Mouse (Mus musculus): Measurements from ENCODE around the gene Nup62cl. TPM values are rescaled to one million over a fixed set of nuclear protein-coding genes. Genes with fewer than 3 reads are reported as not detected.

Nup62cl gene
- polyA plus RNA-seq, 1 experiment = 0.56 TPM

DNA sequence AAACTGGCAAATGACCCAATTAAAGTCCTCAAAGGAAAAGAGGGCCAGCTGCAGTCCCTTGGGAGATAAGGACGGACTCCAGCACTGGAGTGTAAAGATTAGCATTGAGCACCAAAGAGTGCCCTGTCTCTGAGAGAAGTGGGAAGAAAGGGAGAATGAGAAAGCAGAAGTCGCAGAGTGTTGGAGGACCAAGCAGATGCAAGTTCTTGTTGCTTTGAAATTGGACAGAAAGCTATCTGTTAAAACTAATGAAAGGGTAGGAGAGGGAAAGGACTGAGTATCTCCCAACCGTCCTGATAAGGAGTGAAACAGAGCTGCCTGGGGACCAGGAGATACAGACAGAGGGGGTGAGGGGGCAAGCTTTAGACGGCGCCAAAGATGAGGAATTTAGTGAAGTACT lies 80.4 kb downstream of the Nup62cl start:
- TF ChIP-seq CTCF (IDR thresholded peaks at IDR 0.05; ENCODE audit: borderline replicate concordance, insufficient read depth, low read depth, low read length) (no peak), POLR2A (IDR thresholded peaks at IDR 0.05; ENCODE audit: borderline replicate concordance, insufficient read depth, low read length) (no peak)
- no peaks in the 10 kb centered on the region for H3K4me1 ChIP-seq (ENCODE audit: control insufficient read depth, insufficient read depth, low read length)
- 83% methylated on average over 5 of the region's 5 CpGs for WGBS
- DNase-seq = no peak
- no peak overlapping the region for H3K27ac ChIP-seq (ENCODE audit: insufficient read depth, low read length)
- no peak overlapping the region for H3K4me3 ChIP-seq (replicated peaks; ENCODE audit: insufficient read depth, low read depth, low read length)
- H3K27me3 ChIP-seq (ENCODE audit: control insufficient read depth, insufficient read depth, low read length) = no peaks in the 10 kb centered on the region

Other genes with a start within 250 kb of the Nup62cl start
- 6.6 and 7.0 TPM in 2 replicates for gene Morc4, start 191.0 kb downstream of the Nup62cl start, polyA plus RNA-seq (2012; rRNA removed)
- gene Rbm41, start 64.1 kb downstream of the Nup62cl start, polyA plus RNA-seq (2012; rRNA removed) = 5.3 and 5.4 TPM in 2 replicates
- gene Pih1h3b, start 167 bp upstream of the Nup62cl start, polyA plus RNA-seq (2012; rRNA removed) = 0.06 TPM in 1 of 2 replicates, not detected in the other